Mouse (Mus musculus) retina, postnatal 1 day (tissue): ENCODE data around the gene Setd7.

ENCODE experiments used
- DNase-seq: peaks from one replicate; pipeline ENCODE4 v3.0.0-alpha.2; 2012

Setd7 gene

DNA sequence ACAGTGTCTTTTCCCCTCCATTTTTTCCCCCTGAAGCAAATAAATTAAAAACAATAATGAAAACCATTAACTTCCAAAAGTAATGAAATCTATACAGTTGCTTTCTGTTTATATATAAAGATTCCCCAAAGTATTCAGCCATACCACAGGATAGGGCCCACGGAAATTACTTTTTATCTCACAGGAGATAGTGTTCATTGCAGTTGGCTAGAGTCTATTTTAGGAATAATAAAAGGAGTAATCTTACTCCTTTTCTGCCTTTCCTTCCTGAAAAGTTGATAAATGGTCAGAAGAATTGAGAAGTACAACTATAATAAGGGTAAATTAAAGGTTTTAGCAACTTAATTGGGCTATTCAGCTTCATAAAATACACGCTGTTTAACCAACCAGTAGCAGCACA is 92.1 kb downstream of the Setd7 start:
- no peak for DNase-seq
